Mouse (Mus musculus) left cerebral cortex, adult 8-10 months (tissue): Measurements from ENCODE around the gene Gucy2d. TPM values are rescaled to one million over a fixed set of nuclear protein-coding genes. Genes with fewer than 3 reads are reported as not detected.

Experiments used
- DNase-seq, 2 experiments: peaks; one replicate each; pipeline ENCODE4 v3.0.0; 2022; ENCODE audit warnings: low spot score in 2 of 2
- total RNA-seq, 4 experiments: library from RNA; stranded (reverse); gene quantifications; 2 replicates each; pipeline ENCODE4 v1.2.4; 2022

The Gucy2d gene
- total RNA-seq, 4 experiments from 2014 or later, result 0.38 to 0.39 TPM; not detected in 2

GRCm38 (mm10) chr7:98447585-98448308 is 7.5 kb downstream of the Gucy2d start:
- no peak for DNase-seq

DNA sequence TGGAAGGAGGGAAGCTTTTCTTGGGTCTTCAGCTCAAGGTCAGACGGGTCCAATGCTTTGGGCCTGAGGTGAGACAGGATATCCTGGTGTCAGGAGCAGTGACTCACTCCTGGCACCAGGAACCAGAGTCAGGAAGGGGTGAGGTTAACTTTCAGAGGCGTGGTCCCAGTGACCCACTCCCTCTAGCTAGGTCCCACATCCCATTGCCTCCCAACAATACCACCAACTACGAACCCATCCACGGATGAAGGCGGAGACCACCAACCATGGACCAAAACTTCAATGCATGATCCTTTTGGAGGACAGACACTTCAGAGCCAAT is 8.1 kb downstream of the Gucy2d start:
- no peak for DNase-seq

GRCm38 (mm10) chr7:98449696-98450095 is 9.5 kb downstream of the Gucy2d start:
- DNase-seq, result no peak

- DNase-seq, result no peak
Observed at GRCm38 (mm10) chr7:98454397-98455120, 14.3 kb downstream of the Gucy2d start.

GRCm38 (mm10) chr7:98460319-98460718 is 20.1 kb downstream of the Gucy2d start:
- no peak for DNase-seq

GRCm38 (mm10) chr7:98469089-98469488 is 28.9 kb downstream of the Gucy2d start:
- DNase-seq, result no peak

- no peak for DNase-seq
Observed at GRCm38 (mm10) chr7:98472529-98472928, 32.3 kb downstream of the Gucy2d start.

- DNase-seq, result no peak
Observed at GRCm38 (mm10) chr7:98474558-98474957, 34.3 kb downstream of the Gucy2d start.

DNA sequence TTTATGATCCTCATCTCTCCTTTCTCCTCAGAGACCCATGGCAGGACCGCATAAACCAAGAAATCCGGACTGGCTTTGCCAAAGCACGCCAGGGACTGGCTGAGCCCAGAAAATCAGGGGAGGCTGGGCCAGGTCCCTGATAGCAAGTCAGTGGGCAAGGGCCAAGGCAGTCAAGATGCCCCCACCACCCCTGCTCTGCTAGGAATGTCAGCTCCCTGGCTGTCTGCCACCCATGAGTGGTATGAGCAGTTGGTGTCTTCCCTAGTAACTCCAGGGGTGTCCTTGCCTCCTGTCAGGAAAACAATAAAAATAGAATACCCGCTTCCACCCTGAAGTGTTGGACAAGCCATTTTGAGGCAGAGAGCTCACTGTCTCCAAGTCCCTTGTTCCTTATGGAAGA is 36.9 kb downstream of the Gucy2d start:
- DNase-seq, result no peak

- DNase-seq, result no peak
Observed at GRCm38 (mm10) chr7:98480481-98480880, 40.3 kb downstream of the Gucy2d start.

DNA sequence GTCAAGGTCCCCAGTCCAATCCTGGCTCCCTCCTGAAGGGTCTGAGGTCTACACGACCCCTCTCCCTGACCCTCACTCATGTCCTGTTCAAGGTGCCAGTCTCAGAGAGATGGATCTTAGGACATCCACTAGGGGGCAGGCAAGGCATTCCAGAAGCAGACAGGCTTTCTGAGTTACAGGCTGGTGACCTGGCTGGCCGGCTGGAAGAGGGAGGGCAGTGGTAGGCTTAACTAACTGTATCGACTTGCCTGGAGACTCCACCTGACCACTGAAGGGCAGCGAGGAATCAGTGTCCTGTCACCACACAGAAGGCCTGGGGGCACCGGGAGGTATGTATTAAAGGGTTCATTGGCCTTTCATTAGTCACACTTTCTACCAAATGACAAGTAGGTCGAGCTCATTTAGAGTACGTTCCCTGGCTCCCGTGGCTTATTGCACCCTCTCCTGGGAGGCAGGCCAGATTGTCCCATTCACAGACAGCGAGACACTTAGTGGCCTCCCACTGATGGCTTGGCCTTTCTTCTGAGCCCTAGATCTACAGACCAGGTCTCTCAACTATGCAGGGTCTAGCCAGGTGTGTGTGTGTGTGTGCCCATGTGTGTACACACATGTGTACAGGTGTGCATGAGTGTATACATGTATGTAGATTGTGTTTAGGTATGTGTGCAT is 41.0 kb downstream of the Gucy2d start:
- DNase-seq, result peak in 1 of 2 experiments; percentile 48

DNA sequence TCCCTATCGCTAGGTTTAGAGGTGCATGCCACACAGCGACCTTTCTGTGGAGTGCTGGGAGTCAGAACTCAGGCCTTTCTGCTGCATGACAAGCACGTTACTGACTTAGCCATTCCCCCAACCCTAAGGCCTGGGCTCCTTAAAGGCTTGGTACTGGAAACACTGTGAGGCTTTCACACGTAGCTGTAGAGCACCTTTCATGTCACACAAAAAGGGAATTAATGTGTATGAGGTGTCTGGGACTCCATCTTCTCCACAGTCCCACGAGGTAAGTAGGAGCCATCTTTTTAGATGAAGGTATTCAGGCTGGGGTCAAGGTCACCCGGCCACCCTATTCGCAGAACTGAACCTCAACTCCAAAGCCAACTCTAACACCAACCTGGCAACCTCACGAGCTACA is 41.6 kb downstream of the Gucy2d start:
- DNase-seq, result no peak

DNA sequence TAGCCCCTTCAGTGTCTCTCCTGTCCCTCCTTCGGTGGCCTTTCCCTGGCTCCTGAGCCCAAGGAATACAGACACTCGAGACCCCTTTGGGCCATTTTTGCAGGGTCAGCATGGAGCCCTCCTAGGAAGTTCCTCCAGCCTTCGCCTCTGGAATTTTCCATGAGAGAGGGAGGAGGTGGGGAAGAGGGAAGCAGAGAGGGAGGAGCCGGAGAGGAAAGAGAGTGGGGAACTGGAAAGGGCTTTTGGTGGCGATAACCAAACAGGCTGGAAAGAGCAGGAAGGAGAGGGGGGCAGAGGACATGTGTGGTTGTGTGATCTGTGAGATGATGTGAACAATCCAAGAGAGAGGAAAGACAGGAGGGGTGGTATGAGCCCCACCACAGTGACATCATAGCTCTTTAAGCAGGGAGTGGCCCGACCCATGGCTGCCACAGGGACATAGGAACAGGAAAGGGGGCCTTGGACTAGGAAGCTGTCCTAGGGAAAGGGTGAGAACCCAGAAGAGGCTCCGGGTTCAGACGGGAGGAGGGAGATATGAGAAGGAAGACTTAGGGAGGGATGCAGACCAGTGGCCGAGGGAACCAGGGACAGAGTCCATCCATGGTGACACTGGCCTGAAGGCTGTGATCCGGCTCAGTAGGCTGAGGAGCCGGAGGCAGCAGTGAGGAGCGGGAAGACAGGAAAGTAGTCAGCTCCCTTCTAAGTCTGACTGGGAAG is 42.5 kb downstream of the Gucy2d start:
- no peak for DNase-seq

DNA sequence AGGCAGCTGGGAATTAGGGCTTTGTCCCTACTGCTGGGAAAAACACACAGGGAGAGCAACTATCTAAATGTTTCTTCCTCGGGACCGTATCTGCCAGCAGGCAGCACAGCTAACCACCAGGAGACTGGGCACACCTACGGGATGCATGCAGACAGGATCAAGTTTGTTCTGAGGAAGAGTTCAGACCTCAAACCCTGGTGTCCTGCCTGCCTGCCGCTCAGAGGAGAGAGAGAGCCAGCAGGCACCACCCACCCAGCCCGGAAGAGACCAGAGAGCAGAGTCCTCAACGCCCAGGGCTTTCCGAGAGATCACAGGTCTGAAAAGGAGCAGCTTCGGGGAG is 43.0 kb downstream of the Gucy2d start:
- DNase-seq, result no peak

GRCm38 (mm10) chr7:98484878-98485277 is 44.7 kb downstream of the Gucy2d start:
- no peak for DNase-seq

DNA sequence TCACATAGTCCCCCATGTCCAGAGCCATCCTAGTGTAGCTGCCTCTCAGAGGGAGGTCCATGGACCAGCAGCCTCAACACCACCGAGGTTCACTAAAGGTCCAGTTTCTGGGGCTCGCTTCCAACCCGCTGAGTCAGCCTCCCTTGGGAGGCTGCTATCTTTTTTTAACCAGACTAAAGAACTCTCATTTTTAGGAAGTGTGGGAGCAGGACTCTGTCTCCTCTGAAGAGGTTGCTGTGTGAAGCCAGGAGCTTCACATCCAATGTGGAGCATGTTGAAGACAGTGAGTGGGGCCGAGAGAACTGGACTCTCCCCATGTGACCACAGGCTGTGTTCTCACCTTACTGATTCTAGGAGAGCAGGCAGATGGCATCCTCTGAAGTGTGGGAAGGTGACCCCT is 45.3 kb downstream of the Gucy2d start:
- peak in 1 of 2 experiments; percentile 42 for DNase-seq

GRCm38 (mm10) chr7:98486471-98486917 is 46.3 kb downstream of the Gucy2d start:
- DNase-seq, result no peak

- DNase-seq, result no peak
Observed at GRCm38 (mm10) chr7:98487202-98487980, 47.2 kb downstream of the Gucy2d start.

GRCm38 (mm10) chr7:98488398-98489130 is 48.3 kb downstream of the Gucy2d start:
- DNase-seq, result no peak

- DNase-seq, result no peak
Observed at GRCm38 (mm10) chr7:98489131-98489530, 48.9 kb downstream of the Gucy2d start, which contains the start of gene Lrrc32. Gene Lrrc32, plus strand, starts transcription at chr7:98489283.
